Mouse (Mus musculus) MN1 (cell line): ENCODE data around the gene Dag1.
"Not testable (repeated sequence)": the region's sequence is repeated elsewhere in the genome, so short reads cannot be mapped to it uniquely, and the experiment has no call there.

Experiments
- DNase-seq: peaks from one replicate; pipeline ENCODE4 v3.0.0-alpha.2; 2016; ENCODE audit warnings: low spot score

Dag1 gene

GRCm38 (mm10) chr9:108273485-108273884 is 9.7 kb upstream of the Dag1 start:
- DNase-seq = no peak

- DNase-seq = no peak
Measured at GRCm38 (mm10) chr9:108272691-108273090, 8.9 kb upstream of the Dag1 start.

GRCm38 (mm10) chr9:108271941-108272340 is 8.2 kb upstream of the Dag1 start:
- no peak for DNase-seq

GRCm38 (mm10) chr9:108268701-108269100 is 4.9 kb upstream of the Dag1 start:
- not testable (repeated sequence) for DNase-seq

GRCm38 (mm10) chr9:108267691-108268090 is 3.9 kb upstream of the Dag1 start:
- no peak for DNase-seq

GRCm38 (mm10) chr9:108266261-108266935 is 2.6 kb upstream of the Dag1 start:
- DNase-seq = no peak

GRCm38 (mm10) chr9:108264191-108264921 is 598 bp upstream of the Dag1 start:
- peak; percentile 44 for DNase-seq

- no peak for DNase-seq
Measured at GRCm38 (mm10) chr9:108263131-108263681, 552 bp downstream of the Dag1 start.

GRCm38 (mm10) chr9:108262494-108263049 is 1.2 kb downstream of the Dag1 start:
- peak; percentile 16 for DNase-seq

GRCm38 (mm10) chr9:108261865-108262264 is 1.9 kb downstream of the Dag1 start:
- no peak for DNase-seq

GRCm38 (mm10) chr9:108260526-108260925 is 3.2 kb downstream of the Dag1 start:
- no peak for DNase-seq

- no peak for DNase-seq
Measured at GRCm38 (mm10) chr9:108252766-108253165, 11.0 kb downstream of the Dag1 start.

GRCm38 (mm10) chr9:108251877-108252276 is 11.9 kb downstream of the Dag1 start:
- DNase-seq = no peak

GRCm38 (mm10) chr9:108248957-108249356 is 14.8 kb downstream of the Dag1 start:
- DNase-seq = no peak

GRCm38 (mm10) chr9:108244984-108245383 is 18.8 kb downstream of the Dag1 start:
- DNase-seq = peak; percentile 14

GRCm38 (mm10) chr9:108244540-108244939 is 19.2 kb downstream of the Dag1 start:
- DNase-seq = no peak

- no peak for DNase-seq
Measured at GRCm38 (mm10) chr9:108239951-108240350, 23.8 kb downstream of the Dag1 start.

GRCm38 (mm10) chr9:108238831-108239230 is 24.9 kb downstream of the Dag1 start:
- DNase-seq = no peak

GRCm38 (mm10) chr9:108238402-108238801 is 25.4 kb downstream of the Dag1 start:
- no peak for DNase-seq

- no peak for DNase-seq
Measured at GRCm38 (mm10) chr9:108234682-108235081, 29.1 kb downstream of the Dag1 start.

- no peak for DNase-seq
Measured at GRCm38 (mm10) chr9:108232908-108233307, 30.9 kb downstream of the Dag1 start.

- no peak for DNase-seq
Measured at GRCm38 (mm10) chr9:108227911-108228649, 35.7 kb downstream of the Dag1 start.
